Mouse (Mus musculus): ENCODE measurements around the gene Lsr.
"Not testable (repeated sequence)": the region's sequence is repeated elsewhere in the genome, so short reads cannot be mapped to it uniquely, and the experiment has no call there.

Gene Lsr

GRCm38 (mm10) chr7:30935422-30936099 lies 37.7 kb downstream of the Lsr start:
- not testable (repeated sequence) for DNase-seq (ENCODE audit: low spot score)

GRCm38 (mm10) chr7:30924581-30924980 lies 48.7 kb downstream of the Lsr start, which contains the start of gene Hamp2:
Gene Hamp2 (minus strand): TSS chr7:30924681.
- DNase-seq (ENCODE audit: low spot score), result not testable (repeated sequence)

GRCm38 (mm10) chr7:30924071-30924470 lies 49.2 kb downstream of the Lsr start:
- DNase-seq (ENCODE audit: low spot score), result no peak

- DNase-seq (ENCODE audit: low spot score), result not testable (repeated sequence)
These were observed 50.8 kb downstream of the Lsr start for GRCm38 (mm10) chr7:30922490-30922889.

- peak; percentile 45 for DNase-seq (ENCODE audit: low spot score)
These were observed 53.0 kb downstream of the Lsr start for GRCm38 (mm10) chr7:30920217-30920616.

GRCm38 (mm10) chr7:30917219-30917618 lies 56.0 kb downstream of the Lsr start:
- DNase-seq (ENCODE audit: low spot score), result no peak

- no peak for DNase-seq (ENCODE audit: low spot score)
These were observed 56.6 kb downstream of the Lsr start for GRCm38 (mm10) chr7:30916713-30917112.

- DNase-seq (ENCODE audit: low spot score), result no peak
These were observed 58.5 kb downstream of the Lsr start, which contains the start of gene Mag for GRCm38 (mm10) chr7:30914732-30915131. Gene Mag (minus strand): TSS chr7:30914873.

- no peak for DNase-seq (ENCODE audit: low spot score)
These were observed 63.5 kb downstream of the Lsr start for GRCm38 (mm10) chr7:30909773-30910172.

- DNase-seq (ENCODE audit: low spot score), result no peak
These were observed 64.3 kb downstream of the Lsr start for GRCm38 (mm10) chr7:30908992-30909431.

- DNase-seq (ENCODE audit: low spot score), result no peak
These were observed 64.8 kb downstream of the Lsr start for GRCm38 (mm10) chr7:30908277-30908991.

Data from c-Kit-positive CD71-positive TER-119-positive erythroid progenitor cells, embryonic 14.5 days (primary cell).